Mouse (Mus musculus) brain, embryonic 14.5 days (tissue): ENCODE measurements at regions not wholly inside any gene's neighbourhood (a gene's known extent, or its start where the extent isn't known, plus 50 kb on each side); places are given as distances from the start of the nearest gene placed in this dataset.

ENCODE experiments used
- DNase-seq: peaks from one replicate; pipeline ENCODE4 v3.0.0-alpha.2; 2011; ENCODE audit warnings: low read depth
- CTCF ChIP-seq: fragments of 200-500 bp; IDR thresholded peaks from 2 replicates; pipeline ENCODE4 v1.5.1; 2012; ENCODE audit warnings: inconsistent platforms, mild to moderate bottlenecking, moderate library complexity, borderline replicate concordance; ENCODE audit not compliant: insufficient read depth, insufficient read length; ENCODE audit errors: extremely low read depth
- POLR2A ChIP-seq: fragments of 200-500 bp; IDR thresholded peaks from 2 replicates; pipeline ENCODE4 v1.6.1; 2012; ENCODE audit warnings: mild to moderate bottlenecking, inconsistent platforms, borderline replicate concordance; ENCODE audit not compliant: poor library complexity, insufficient read depth, insufficient read length, severe bottlenecking; ENCODE audit errors: extremely low read depth

DNA sequence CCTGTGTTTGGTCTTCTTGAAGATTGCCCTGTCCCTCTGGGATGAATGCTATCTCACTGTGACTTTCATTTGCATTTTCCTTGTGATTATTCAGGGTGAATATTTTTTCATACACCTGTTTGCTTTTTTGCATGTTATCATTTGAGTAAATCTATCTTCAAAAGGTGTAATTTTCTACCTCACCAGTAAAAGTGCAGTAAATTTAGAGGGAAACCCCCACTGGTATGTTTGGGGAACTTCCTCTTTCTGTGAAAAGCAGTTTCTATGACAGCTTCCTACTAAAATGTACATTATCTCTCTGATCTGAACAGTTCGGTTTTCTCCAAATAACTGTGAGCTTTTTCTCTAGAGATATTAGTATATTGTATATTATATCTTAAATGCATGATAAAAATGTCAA is 1185.4 kb upstream of the Zeb2 start:
- TF ChIP-seq CTCF = no peak
- no peak for DNase-seq

DNA sequence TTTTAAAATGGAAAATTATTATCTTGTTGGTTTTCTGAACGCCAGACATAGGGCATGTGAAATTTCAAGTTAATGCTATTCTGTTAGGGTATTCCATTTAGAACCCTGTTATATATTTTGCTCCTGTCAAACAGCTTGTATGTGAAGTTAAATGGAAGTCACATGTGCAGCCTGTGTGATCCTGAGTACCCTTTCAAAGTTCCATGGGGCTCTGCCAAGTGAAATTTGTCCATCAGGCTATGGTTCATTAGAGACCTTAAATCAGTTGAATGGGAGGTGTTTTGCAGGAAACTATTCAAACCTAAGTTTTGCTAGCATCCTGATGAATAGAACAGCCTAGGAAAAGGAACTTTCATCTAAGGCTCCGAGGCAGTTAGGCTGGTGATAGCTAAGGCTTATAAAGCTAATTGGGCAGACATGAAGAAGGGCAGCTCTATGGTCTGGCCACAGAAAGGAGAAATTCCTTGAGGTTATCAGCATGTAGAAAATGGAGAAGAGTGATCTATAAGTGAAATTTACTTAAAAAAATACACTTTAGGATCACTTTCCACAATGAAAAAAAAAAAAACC is 1180.2 kb upstream of the Zeb2 start:
- peak; percentile 90 for DNase-seq

DNA sequence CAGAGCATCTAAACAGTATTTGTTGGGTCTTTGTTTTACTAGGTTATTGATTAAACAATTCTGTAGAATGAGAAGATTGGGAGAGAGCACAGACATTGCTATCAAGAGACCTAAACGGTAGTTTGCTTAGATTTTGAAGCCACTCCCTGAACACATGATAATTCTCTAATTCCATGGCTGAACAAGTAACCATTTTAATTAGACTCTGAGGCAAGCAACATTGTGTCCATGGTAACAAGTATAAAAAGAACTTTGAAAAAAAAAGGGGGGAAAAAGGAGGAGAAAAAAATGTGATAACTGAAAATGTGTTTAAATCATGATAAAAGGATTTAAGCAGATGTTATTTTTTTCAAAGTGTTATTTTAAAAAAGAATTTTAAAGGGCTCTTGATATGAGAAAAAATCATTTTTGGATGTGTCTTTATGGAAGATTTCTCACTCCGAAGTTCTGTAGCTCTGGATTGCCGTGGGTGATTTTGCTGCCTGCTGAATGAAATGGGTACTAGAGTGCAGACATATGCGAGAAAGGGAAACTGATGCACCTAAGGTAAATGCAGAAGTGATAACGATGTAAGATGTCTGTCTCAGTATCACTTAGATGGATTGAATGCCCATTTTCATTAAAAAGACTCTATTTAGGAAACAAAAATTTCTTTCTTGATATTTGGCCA is 1166.9 kb upstream of the Zeb2 start:
- no peak for TF ChIP-seq POLR2A
- DNase-seq = peak; percentile 18

More for the DNA sequence above, 1180.2 kb upstream of the Zeb2 start:
- TF ChIP-seq CTCF (no peak), POLR2A (no peak)

DNA sequence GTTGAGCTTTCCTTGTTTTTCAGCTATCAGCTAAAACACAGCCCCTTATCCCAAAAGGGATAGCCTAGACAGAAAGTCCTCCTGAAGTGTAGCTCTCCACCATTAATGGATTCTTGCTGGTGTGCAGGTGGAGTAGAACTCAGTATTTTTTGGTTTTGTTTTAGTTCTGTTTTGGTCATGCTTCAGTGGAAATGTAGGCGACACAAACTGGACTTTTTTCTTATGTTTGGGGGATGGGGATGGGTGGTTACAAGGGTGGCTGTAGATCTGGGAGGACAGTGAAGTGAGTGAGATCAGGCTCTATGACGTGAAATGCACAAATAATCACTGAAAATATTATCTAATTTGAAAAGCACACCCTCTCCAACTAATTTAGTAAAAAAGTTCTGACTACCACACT is 1163.6 kb upstream of the Zeb2 start:
- TF ChIP-seq CTCF = no peak
- no peak for DNase-seq

DNA sequence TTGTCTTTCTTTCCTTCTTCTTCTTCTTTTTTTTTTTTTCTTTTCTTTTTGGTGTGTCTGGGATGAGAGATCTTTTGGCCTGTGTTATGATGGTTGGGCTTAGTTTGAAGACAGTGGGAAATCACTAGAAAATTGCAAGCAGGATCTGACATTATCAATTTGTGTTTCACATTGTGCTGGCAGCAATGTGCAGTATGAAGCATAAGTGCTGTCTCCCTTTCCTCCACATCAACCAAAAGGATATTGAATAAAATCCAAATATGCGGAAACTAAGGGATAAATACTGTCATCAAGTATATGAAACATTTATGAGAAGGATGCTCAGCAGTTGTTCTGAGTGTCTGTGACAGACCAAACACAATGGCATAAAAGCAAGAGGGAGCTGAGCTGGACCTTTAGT is 1144.4 kb upstream of the Zeb2 start:
- peak; percentile 8 for DNase-seq
- no peak for TF ChIP-seq POLR2A
- no peak for TF ChIP-seq CTCF

DNA sequence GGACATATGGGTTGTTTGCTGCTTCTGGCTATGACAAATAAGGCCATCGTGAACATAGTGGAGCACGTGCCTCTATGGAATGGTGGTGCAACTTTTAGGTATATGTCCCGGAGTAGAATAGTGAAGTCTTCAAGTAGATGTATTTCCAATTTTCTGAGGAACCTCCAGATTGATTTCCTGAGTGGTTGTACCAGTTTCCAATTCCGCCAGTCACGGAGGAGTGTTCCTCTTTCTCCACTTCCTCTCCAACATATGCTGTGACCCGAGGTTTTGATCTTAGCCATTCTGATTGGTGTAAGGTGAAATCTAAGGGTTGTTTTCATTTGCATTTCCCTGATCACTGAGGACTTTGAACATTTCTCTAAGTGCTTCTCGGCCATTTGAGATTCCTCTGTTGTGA is 1134.4 kb upstream of the Zeb2 start:
- DNase-seq = no peak
- TF ChIP-seq CTCF (no peak), POLR2A (no peak)

DNA sequence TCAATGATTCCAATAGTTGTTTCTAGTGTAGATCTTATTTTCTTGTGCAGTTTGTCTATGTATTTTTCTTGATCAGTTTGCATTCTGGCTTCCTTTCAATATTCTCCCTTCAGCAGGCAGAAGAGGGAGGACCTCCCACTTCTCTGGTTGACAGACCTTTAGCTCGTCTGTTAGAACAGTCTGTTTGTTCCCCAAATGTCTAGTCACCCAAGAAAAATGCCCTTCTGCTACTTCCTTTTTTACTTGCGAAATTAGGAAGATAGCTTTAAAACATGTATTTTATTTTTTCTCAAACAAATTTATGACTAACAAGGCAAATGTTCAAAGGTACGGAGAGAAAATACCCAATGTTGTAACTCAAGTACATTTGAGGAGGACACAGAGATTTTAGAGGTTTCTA is 1128.5 kb upstream of the Zeb2 start:
- DNase-seq = peak; percentile 4
- TF ChIP-seq CTCF = no peak
- TF ChIP-seq POLR2A = no peak

DNA sequence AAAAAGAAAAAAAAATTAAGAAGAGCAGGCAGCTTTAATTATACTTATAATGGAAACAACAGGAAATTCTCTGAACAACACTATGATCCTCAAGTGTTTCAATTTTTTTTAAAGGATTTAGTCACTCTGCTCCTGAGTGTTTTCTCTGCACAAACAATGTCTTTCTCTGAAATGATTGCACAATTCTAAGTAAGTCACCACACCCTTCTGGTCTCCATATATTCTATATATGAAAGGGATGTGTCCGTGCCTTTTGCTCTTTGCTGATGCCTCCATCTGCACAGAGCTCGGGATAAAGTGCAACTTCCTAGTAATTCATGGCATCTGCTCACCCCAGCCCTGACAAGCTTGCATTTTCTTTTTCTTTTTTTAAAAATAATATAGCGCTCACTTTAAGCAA is 1127.5 kb upstream of the Zeb2 start:
- TF ChIP-seq POLR2A (no peak), CTCF (no peak)

DNA sequence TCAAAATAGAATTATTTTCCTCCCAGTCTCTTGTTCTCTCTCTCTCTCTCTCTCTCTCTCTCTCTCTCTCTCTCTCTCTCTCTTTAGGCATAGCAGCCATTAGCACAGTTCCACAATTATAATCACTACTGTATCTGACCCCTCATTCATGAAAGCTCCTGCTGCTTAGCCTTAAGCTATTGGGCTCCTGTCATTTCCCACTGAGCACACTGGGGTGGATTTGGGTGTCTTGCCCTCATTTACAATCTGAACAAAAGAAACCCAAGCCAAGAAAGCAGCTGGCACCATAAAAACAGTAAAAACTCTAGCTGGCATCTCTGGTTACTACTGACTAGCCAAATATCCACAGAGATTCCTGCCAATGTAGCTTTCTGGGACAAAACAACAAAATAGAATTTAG is 1125.6 kb upstream of the Zeb2 start:
- DNase-seq = peak; percentile 92
- TF ChIP-seq POLR2A (no peak), CTCF (no peak)

More for the DNA sequence above, 1127.5 kb upstream of the Zeb2 start:
- no peak for DNase-seq

DNA sequence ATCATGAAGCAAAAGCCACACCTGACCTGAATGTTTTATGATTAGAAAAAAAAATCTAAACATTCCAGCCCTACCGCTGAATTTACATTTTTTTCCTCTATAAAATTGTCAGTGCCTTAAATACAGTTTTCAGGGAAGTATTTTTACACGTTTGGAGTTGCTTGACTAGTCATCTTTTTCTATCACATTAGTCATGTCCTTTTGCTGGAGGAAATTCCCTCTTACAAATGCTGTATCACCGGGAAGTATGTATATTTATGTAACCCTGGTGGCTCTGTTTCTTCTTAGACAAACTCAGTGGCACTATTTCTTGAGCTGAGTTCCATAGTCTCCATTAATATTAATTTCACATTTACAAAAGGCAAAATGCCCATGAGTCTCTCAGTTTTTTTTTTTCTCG is 1122.7 kb upstream of the Zeb2 start:
- no peak for DNase-seq
- TF ChIP-seq POLR2A (no peak), CTCF (no peak)

DNA sequence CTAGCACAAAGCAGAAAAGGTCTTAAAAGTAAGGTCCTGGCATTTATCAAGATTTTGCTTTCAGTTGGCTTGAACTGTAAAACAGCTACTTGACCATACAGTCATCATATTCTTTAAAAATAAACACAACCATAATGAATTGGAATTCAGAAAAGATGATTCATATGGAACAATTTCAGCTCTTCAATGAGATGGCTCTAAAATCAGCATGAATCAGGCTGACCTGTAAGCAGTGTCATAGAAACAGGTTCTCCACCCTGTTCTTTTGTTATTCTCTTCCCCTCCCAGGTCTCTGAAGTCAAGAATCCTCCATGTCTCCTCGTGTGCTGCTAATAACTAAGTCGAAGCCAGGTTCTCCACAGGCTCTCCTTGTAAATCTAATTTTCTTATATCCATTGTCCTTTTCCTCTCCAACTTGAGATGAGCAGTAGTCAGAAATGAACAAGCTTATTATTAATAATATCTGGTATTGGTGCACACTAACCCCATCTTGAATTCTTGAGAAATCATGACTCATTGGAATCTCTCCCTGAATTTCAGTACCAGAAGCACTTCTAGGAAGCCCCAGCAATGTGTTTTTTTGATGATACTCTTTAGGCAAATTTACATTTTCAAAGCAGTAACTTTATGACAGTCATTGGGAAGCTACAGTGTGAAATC is 1113.7 kb upstream of the Zeb2 start:
- TF ChIP-seq CTCF (no peak), POLR2A (no peak)

DNA sequence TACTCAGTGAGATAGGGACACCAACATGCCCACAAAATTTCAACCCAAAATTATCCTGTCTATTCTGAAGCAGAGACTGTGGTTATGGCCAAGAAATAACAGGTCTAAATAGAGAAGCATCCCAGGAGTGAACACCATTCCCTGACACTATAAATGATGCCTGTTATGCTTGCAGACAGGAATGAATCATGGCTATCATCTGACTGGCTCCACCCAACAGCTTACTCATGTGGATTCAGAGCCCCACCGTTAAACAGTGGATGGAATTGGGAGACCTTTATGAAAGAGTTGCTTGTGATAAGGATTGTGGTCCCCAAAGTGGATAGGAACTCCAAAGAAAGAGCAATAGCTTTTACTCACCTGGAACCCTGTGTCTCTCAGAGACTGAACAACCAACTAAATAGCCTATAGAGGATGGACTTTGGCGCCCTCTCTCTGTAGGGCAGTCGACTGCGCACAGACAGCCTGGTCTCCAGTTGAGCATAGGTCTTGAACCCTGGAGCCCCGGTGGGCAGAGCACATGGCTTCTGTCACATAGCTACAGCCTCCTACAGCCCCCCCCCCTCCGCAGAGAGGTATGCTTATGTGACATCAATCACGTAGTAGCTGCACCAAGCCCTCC is 1101.3 kb upstream of the Zeb2 start:
- TF ChIP-seq CTCF (no peak), POLR2A (no peak)

More for the DNA sequence above, 1113.7 kb upstream of the Zeb2 start:
- DNase-seq = no peak

DNA sequence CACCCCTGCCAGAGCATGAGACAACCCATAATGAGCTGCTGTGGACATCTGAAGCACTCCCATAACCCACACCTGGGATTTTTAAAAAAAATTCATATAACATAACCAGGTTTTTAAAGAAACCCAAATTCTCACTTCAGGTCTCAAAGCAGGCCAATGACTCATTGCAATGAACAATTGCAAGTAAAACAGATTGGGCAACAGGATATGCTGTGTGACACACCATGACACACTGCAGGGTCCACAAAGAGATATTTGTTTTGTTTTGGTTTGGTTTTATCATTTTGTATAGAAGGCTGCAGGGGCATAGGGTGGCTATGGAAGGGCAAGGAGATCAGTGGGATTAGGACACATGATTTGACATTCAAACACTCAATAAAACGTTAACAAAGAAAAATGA is 1082.1 kb upstream of the Zeb2 start:
- no peak for TF ChIP-seq CTCF
- no peak for TF ChIP-seq POLR2A
- DNase-seq = no peak

More for the DNA sequence above, 1101.3 kb upstream of the Zeb2 start:
- DNase-seq = no peak
